Mouse (Mus musculus): Measurements from ENCODE around the gene Lrig2. TPM values are rescaled to one million over a fixed set of nuclear protein-coding genes. Genes with fewer than 3 reads are reported as not detected.

Gene Lrig2
- polyA plus RNA-seq, 1 experiment from 2014 or later: 14.1 TPM

GRCm38 (mm10) chr3:104378228-104378627 is 133.5 kb downstream of the Lrig2 start:
- ATAC-seq (ENCODE audit: low read depth): no peak
- WGBS: 85% methylated on average over 3 of the region's 3 CpGs
- no peaks in the 10 kb centered on the region for H3K4me1 ChIP-seq (replicated peaks; ENCODE audit: control insufficient read depth, insufficient read depth, low read length)
- H3K9ac ChIP-seq (ENCODE audit: low read length): no peak overlapping the region
- H3K27me3 ChIP-seq (ENCODE audit: control insufficient read depth, insufficient read depth, low read depth, low read length): no peaks in the 10 kb centered on the region
- H3K9me3 ChIP-seq (ENCODE audit: control insufficient read depth, low read length): no peaks in the 10 kb centered on the region
- no peaks in the 10 kb centered on the region for H3K36me3 ChIP-seq (ENCODE audit: control insufficient read depth, insufficient read depth, low read length)
- H3K4me3 ChIP-seq (ENCODE audit: low read length): no peak overlapping the region
- no peak overlapping the region for H3K27ac ChIP-seq (ENCODE audit: low read length)
- H3K4me2 ChIP-seq (ENCODE audit: low read depth, low read length): no peak overlapping the region

- H3K9me3 ChIP-seq (ENCODE audit: control insufficient read depth, low read length): no peaks in the 10 kb centered on the region
- no peak for ATAC-seq (ENCODE audit: low read depth)
- no peaks in the 10 kb centered on the region for H3K4me1 ChIP-seq (replicated peaks; ENCODE audit: control insufficient read depth, insufficient read depth, low read length)
- H3K4me2 ChIP-seq (ENCODE audit: low read depth, low read length): no peak overlapping the region
- WGBS: 57% methylated on average over 8 of the region's 8 CpGs
- no peaks in the 10 kb centered on the region for H3K27me3 ChIP-seq (ENCODE audit: control insufficient read depth, insufficient read depth, low read depth, low read length)
- H3K36me3 ChIP-seq (ENCODE audit: control insufficient read depth, insufficient read depth, low read length): no peaks in the 10 kb centered on the region
- no peak overlapping the region for H3K27ac ChIP-seq (ENCODE audit: low read length)
- no peak overlapping the region for H3K4me3 ChIP-seq (ENCODE audit: low read length)
- no peak overlapping the region for H3K9ac ChIP-seq (ENCODE audit: low read length)
Observed at GRCm38 (mm10) chr3:104373907-104374306, 137.8 kb downstream of the Lrig2 start.

GRCm38 (mm10) chr3:104372374-104372773 is 139.3 kb downstream of the Lrig2 start:
- Histone ChIP-seq H3K36me3 (ENCODE audit: control insufficient read depth, insufficient read depth, low read length) (no peaks in the 10 kb centered on the region), H3K27ac (ENCODE audit: low read length) (peak overlapping the region; percentile 78), H3K27me3 (ENCODE audit: control insufficient read depth, insufficient read depth, low read depth, low read length) (no peaks in the 10 kb centered on the region), H3K4me1 (replicated peaks; ENCODE audit: control insufficient read depth, insufficient read depth, low read length) (no peaks in the 10 kb centered on the region), H3K9ac (ENCODE audit: low read length) (no peak overlapping the region), H3K4me3 (ENCODE audit: low read length) (no peak overlapping the region), H3K9me3 (ENCODE audit: control insufficient read depth, low read length) (no peaks in the 10 kb centered on the region), H3K4me2 (ENCODE audit: low read depth, low read length) (no peak overlapping the region)
- 33% methylated on average over 2 of the region's 2 CpGs for WGBS
- ATAC-seq (ENCODE audit: low read depth): peak; percentile 88

GRCm38 (mm10) chr3:104367912-104368311 is 143.8 kb downstream of the Lrig2 start:
- ATAC-seq (ENCODE audit: low read depth): no peak

GRCm38 (mm10) chr3:104361814-104362213 is 149.9 kb downstream of the Lrig2 start:
- no peak for ATAC-seq (ENCODE audit: low read depth)
- Histone ChIP-seq H3K4me1 (replicated peaks; ENCODE audit: control insufficient read depth, insufficient read depth, low read length) (peaks cover 16% of the 10 kb centered on the region), H3K27ac (ENCODE audit: low read length) (no peak overlapping the region), H3K4me3 (ENCODE audit: low read length) (no peak overlapping the region), H3K4me2 (ENCODE audit: low read depth, low read length) (no peak overlapping the region), H3K36me3 (ENCODE audit: control insufficient read depth, insufficient read depth, low read length) (no peaks in the 10 kb centered on the region), H3K27me3 (ENCODE audit: control insufficient read depth, insufficient read depth, low read depth, low read length) (no peaks in the 10 kb centered on the region), H3K9me3 (ENCODE audit: control insufficient read depth, low read length) (no peaks in the 10 kb centered on the region), H3K9ac (ENCODE audit: low read length) (no peak overlapping the region)
- WGBS: 54% methylated on average over 8 of the region's 8 CpGs

More at GRCm38 (mm10) chr3:104367912-104368311, 143.8 kb downstream of the Lrig2 start:
- Histone ChIP-seq H3K4me2 (ENCODE audit: low read depth, low read length) (no peak overlapping the region), H3K9me3 (ENCODE audit: control insufficient read depth, low read length) (no peaks in the 10 kb centered on the region), H3K4me3 (ENCODE audit: low read length) (no peak overlapping the region), H3K9ac (ENCODE audit: low read length) (no peak overlapping the region), H3K4me1 (replicated peaks; ENCODE audit: control insufficient read depth, insufficient read depth, low read length) (no peaks in the 10 kb centered on the region), H3K27ac (ENCODE audit: low read length) (no peak overlapping the region), H3K27me3 (ENCODE audit: control insufficient read depth, insufficient read depth, low read depth, low read length) (no peaks in the 10 kb centered on the region), H3K36me3 (ENCODE audit: control insufficient read depth, insufficient read depth, low read length) (no peaks in the 10 kb centered on the region)
- 68% methylated on average over 2 of the region's 2 CpGs for WGBS

- no peaks in the 10 kb centered on the region for H3K36me3 ChIP-seq (ENCODE audit: control insufficient read depth, insufficient read depth, low read length)
- no peak overlapping the region for H3K4me2 ChIP-seq (ENCODE audit: low read depth, low read length)
- 23% methylated on average over 5 of the region's 5 CpGs for WGBS
- H3K27me3 ChIP-seq (ENCODE audit: control insufficient read depth, insufficient read depth, low read depth, low read length): no peaks in the 10 kb centered on the region
- H3K4me3 ChIP-seq (ENCODE audit: low read length): no peak overlapping the region
- H3K27ac ChIP-seq (ENCODE audit: low read length): peak overlapping the region; percentile 83
- 0 out of 2 replicates have a peak, but pooled peaks have one; percentile 21 for ATAC-seq (ENCODE audit: low read depth)
- 0 out of 2 replicates have a peak overlapping the region, but pooled peaks have one; percentile 23 for H3K9ac ChIP-seq (ENCODE audit: low read length)
- no peaks in the 10 kb centered on the region for H3K9me3 ChIP-seq (ENCODE audit: control insufficient read depth, low read length)
- H3K4me1 ChIP-seq (replicated peaks; ENCODE audit: control insufficient read depth, insufficient read depth, low read length): peaks cover 16% of the 10 kb centered on the region
Observed at GRCm38 (mm10) chr3:104360325-104360724, 151.4 kb downstream of the Lrig2 start.

GRCm38 (mm10) chr3:104359225-104360135 is 152.2 kb downstream of the Lrig2 start:
- Histone ChIP-seq H3K4me2 (ENCODE audit: low read depth, low read length) (no peak overlapping the region), H3K4me3 (ENCODE audit: low read length) (no peak overlapping the region), H3K9ac (ENCODE audit: low read length) (no peak overlapping the region), H3K4me1 (replicated peaks; ENCODE audit: control insufficient read depth, insufficient read depth, low read length) (peaks cover 16% of the 10 kb centered on the region), H3K27me3 (ENCODE audit: control insufficient read depth, insufficient read depth, low read depth, low read length) (no peaks in the 10 kb centered on the region), H3K27ac (ENCODE audit: low read length) (peak overlapping the region; percentile 83), H3K9me3 (ENCODE audit: control insufficient read depth, low read length) (no peaks in the 10 kb centered on the region), H3K36me3 (ENCODE audit: control insufficient read depth, insufficient read depth, low read length) (no peaks in the 10 kb centered on the region)
- ATAC-seq (ENCODE audit: low read depth): peak; percentile 89
- 31% methylated on average over 8 of the region's 8 CpGs for WGBS

DNA sequence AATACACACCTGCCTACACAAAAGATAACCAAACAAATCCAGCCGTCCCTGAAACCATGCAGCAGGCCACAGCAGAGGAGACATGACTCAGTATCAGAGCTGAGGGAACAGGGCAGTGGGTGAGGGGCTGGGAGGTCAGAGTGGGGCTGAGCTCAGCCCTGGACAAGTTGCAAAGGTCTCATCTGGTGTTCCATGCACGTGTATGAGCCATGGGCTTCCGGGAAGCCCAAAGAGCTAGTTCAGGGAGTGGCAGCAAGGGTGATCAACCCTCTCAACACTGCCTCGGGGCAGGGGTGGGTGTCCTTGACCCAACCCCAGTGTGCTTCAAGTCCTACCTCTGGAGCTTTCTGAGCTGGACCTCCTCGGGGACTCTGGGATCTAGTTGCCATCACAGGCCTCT is 153.0 kb downstream of the Lrig2 start:
- 0 out of 2 replicates have a peak, but pooled peaks have one; percentile 9 for ATAC-seq (ENCODE audit: low read depth)

GRCm38 (mm10) chr3:104356106-104356505 is 155.6 kb downstream of the Lrig2 start:
- H3K9me3 ChIP-seq (ENCODE audit: control insufficient read depth, low read length): no peaks in the 10 kb centered on the region
- no peaks in the 10 kb centered on the region for H3K27me3 ChIP-seq (ENCODE audit: control insufficient read depth, insufficient read depth, low read depth, low read length)
- no peak overlapping the region for H3K4me2 ChIP-seq (ENCODE audit: low read depth, low read length)
- no peak for ATAC-seq (ENCODE audit: low read depth)
- no peak overlapping the region for H3K4me3 ChIP-seq (ENCODE audit: low read length)
- H3K4me1 ChIP-seq (replicated peaks; ENCODE audit: control insufficient read depth, insufficient read depth, low read length): peaks cover 16% of the 10 kb centered on the region
- no peak overlapping the region for H3K9ac ChIP-seq (ENCODE audit: low read length)
- 93% methylated on average over 5 of the region's 5 CpGs for WGBS
- H3K27ac ChIP-seq (ENCODE audit: low read length): no peak overlapping the region
- no peaks in the 10 kb centered on the region for H3K36me3 ChIP-seq (ENCODE audit: control insufficient read depth, insufficient read depth, low read length)

More for the DNA sequence above, 153.0 kb downstream of the Lrig2 start:
- 53% methylated on average over 5 of the region's 5 CpGs for WGBS
- Histone ChIP-seq H3K36me3 (ENCODE audit: control insufficient read depth, insufficient read depth, low read length) (no peaks in the 10 kb centered on the region), H3K4me2 (ENCODE audit: low read depth, low read length) (no peak overlapping the region), H3K4me3 (ENCODE audit: low read length) (no peak overlapping the region), H3K9me3 (ENCODE audit: control insufficient read depth, low read length) (no peaks in the 10 kb centered on the region), H3K4me1 (replicated peaks; ENCODE audit: control insufficient read depth, insufficient read depth, low read length) (peaks cover 16% of the 10 kb centered on the region), H3K9ac (ENCODE audit: low read length) (no peak overlapping the region), H3K27ac (ENCODE audit: low read length) (peak overlapping the region; percentile 83), H3K27me3 (ENCODE audit: control insufficient read depth, insufficient read depth, low read depth, low read length) (no peaks in the 10 kb centered on the region)

Measured in lung, embryonic 16.5 days (tissue).